Mouse (Mus musculus) forebrain, embryonic 16.5 days (tissue): ENCODE data around the gene Shisa4. TPM values are rescaled to one million over a fixed set of nuclear protein-coding genes. Genes with fewer than 3 reads are reported as not detected.

Experiments
- ATAC-seq: fragments of 200-750 bp; cut with Nextera tagmentation; 2 replicates; pipeline ENCODE4 v1.8.0; 2017; ENCODE audit warnings: mild to moderate bottlenecking, moderate library complexity
- H3K27ac ChIP-seq: fragments of 300-500 bp; sonication (generic); 2 replicates; pipeline ENCODE4 v1.5.1; 2014; ENCODE audit warnings: low read length, control low read depth
- H3K27me3 ChIP-seq: fragments of 300-500 bp; sonication (generic); replicated peaks from 2 replicates; pipeline ENCODE4 v1.6.1; 2014; ENCODE audit warnings: low read length; ENCODE audit not compliant: control insufficient read depth, insufficient read depth
- H3K36me3 ChIP-seq: fragments of 300-500 bp; sonication (generic); 2 replicates; pipeline ENCODE4 v1.6.1; 2014; ENCODE audit not compliant: control insufficient read depth, insufficient read depth
- H3K4me1 ChIP-seq: fragments of 300-500 bp; sonication (generic); replicated peaks from 2 replicates; pipeline ENCODE4 v1.6.1; 2014; ENCODE audit warnings: low read length; ENCODE audit not compliant: control insufficient read depth, insufficient read depth
- H3K4me2 ChIP-seq: fragments of 300-500 bp; sonication (generic); 2 replicates; pipeline ENCODE4 v1.6.1; 2014; ENCODE audit warnings: mild to moderate bottlenecking, low read length, control low read depth
- H3K4me3 ChIP-seq: fragments of 300-500 bp; sonication (generic); replicated peaks from 2 replicates; pipeline ENCODE4 v1.5.1; 2014; ENCODE audit warnings: mild to moderate bottlenecking, low read length, control low read depth
- H3K9ac ChIP-seq: fragments of 300-500 bp; sonication (generic); replicated peaks from 2 replicates; pipeline ENCODE4 v1.6.1; 2014; ENCODE audit warnings: low read depth, low read length, control low read depth
- H3K9me3 ChIP-seq: fragments of 300-500 bp; sonication (generic); 2 replicates; pipeline ENCODE4 v1.6.1; 2016; ENCODE audit warnings: low read length; ENCODE audit not compliant: control insufficient read depth
- WGBS: fragments of 180-500 bp; shearing (Covaris S2); extraction: QIAGEN DNeasy Blood & Tissue Kit; methylation state at CpG from one replicate; pipeline ENCODE4 v1.1.7; 2014; 5-methylcytosine and 5-hydroxymethylcytosine counted together
- polyA plus RNA-seq: library from polyadenylated mRNA; unstranded; fragments of >200 nt; fragmentation: Nextera tagmentation; extraction: Ambion mirVana; gene quantifications from 2 replicates; pipeline ENCODE4 v1.2.1, GENCODE M21; 2015

The Shisa4 gene
- polyA plus RNA-seq, 1 experiment from 2014 or later, result 102 TPM

DNA sequence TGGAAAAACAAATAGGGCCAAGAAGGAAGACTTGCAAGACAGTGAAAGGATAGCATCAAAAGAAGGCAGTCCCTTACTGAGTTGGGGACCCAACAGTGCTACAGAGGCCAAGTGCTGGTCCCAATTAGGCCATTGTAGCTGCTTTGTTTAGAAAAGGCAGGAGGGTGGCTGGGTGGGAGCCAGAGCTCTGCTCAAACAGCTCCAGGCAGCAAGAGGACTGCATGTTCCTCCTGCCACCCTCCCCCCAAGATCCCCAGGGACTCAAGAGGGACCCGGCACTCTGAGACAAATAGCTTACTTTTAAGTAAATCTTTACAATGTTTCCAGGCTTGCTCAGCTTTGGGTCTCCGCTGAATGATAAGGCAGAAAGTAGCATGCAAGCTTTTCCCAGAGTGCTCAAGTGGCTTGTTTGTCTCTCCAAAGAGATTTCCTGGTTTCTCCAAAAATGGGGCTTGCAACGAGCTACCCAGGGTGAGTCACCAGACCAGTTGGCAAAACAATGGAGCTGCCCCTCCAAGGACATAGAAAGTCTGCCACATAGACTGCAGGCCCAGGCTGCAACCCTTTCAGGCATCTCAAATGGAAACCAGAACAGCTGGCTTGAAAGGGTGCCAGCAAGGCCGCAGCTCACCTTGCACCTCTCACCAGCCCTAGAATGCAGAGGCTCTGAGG is 27.4 kb downstream of the Shisa4 start:
- H3K4me3 ChIP-seq, result no peak overlapping the region
- H3K36me3 ChIP-seq, result no peaks in the 10 kb centered on the region
- no peak for ATAC-seq
- 0 out of 2 replicates have a peak, but pooled peaks cover 2% of the 10 kb centered on the region for H3K4me1 ChIP-seq
- H3K27me3 ChIP-seq, result no peaks in the 10 kb centered on the region
- no peak overlapping the region for H3K4me2 ChIP-seq
- H3K9me3 ChIP-seq, result no peaks in the 10 kb centered on the region
- no peak overlapping the region for H3K27ac ChIP-seq
- H3K9ac ChIP-seq, result no peak overlapping the region
- WGBS, result 45% methylated on average over 4 of the region's 4 CpGs

DNA sequence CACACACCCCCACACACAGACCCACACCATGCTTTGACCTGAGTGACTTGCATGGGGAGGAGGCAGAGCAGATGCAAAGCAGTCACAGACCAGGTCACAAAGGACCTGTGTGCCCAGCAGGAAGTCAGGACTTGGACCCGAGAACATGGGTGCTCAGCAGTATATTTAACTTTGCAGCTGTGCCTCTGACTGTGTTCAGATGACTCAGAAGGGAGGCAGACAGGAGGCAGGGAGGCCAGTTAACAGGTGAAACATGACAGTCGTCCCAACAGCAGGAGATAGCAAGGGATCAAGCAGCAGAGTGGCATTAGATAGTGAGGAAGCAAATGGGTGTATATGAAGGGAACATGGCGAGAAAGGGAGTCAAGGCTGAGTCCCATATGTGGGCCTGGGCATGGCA is 28.1 kb downstream of the Shisa4 start:
- WGBS, result 65% methylated on average over 3 of the region's 3 CpGs

DNA sequence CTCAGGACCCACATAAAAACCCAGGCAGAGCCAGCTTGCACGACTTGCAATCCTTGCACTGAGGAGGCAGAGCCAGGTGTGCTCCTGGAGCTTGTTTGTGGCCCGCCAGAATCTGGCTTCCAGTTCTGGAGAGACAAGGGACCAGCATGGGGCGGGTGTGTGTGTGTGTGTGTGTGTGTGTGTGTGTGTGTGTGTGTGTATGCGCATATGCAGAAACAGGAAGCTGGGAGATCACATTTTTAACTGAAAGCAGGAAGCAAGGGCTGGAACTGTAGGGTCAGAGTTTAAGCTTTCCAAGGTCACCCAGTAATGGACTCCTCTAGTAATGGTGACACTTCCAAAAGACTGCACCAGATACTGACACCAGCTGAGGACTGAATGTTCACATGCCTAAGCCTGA is 31.0 kb downstream of the Shisa4 start:
- WGBS, result 67% methylated on average over 4 of the region's 4 CpGs
- Histone ChIP-seq H3K9ac (no peak overlapping the region), H3K4me2 (no peak overlapping the region), H3K27ac (no peak overlapping the region), H3K4me3 (no peak overlapping the region), H3K27me3 (no peaks in the 10 kb centered on the region), H3K36me3 (no peaks in the 10 kb centered on the region), H3K9me3 (no peaks in the 10 kb centered on the region), H3K4me1 (0 out of 2 replicates have a peak, but pooled peaks cover 2% of the 10 kb centered on the region)
- no peak for ATAC-seq

More for the DNA sequence above, 28.1 kb downstream of the Shisa4 start:
- H3K27me3 ChIP-seq, result no peaks in the 10 kb centered on the region
- 0 out of 2 replicates have a peak, but pooled peaks cover 2% of the 10 kb centered on the region for H3K4me1 ChIP-seq
- H3K4me2 ChIP-seq, result no peak overlapping the region
- no peak overlapping the region for H3K9ac ChIP-seq
- no peak for ATAC-seq
- H3K27ac ChIP-seq, result no peak overlapping the region
- no peaks in the 10 kb centered on the region for H3K36me3 ChIP-seq
- H3K9me3 ChIP-seq, result no peaks in the 10 kb centered on the region
- H3K4me3 ChIP-seq, result no peak overlapping the region

DNA sequence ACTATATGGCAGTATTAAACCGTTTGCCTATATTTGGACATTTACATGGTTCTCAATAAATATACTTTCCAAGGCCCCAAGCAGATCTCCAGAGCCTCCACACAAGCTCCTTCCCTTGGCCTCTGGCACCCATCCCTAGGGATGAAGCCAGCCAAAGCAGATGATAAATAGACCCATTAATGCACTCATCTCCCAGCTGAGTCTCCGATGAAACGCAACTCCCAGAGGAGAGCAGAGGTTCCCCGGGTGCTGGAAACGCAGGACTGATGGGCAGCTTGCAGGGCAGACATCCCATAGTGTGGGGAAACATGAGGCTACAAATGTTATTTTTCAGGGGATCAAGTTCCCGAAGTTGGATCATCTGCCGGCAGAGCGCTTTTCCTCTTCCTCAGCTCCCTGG is 33.1 kb downstream of the Shisa4 start:
- no peak overlapping the region for H3K4me3 ChIP-seq
- H3K27ac ChIP-seq, result no peak overlapping the region
- H3K27me3 ChIP-seq, result no peaks in the 10 kb centered on the region
- H3K4me2 ChIP-seq, result no peak overlapping the region
- H3K4me1 ChIP-seq, result no peaks in the 10 kb centered on the region
- H3K36me3 ChIP-seq, result no peaks in the 10 kb centered on the region
- no peak overlapping the region for H3K9ac ChIP-seq
- H3K9me3 ChIP-seq, result no peaks in the 10 kb centered on the region
- ATAC-seq, result no peak
- 84% methylated on average over 8 of the region's 8 CpGs for WGBS

DNA sequence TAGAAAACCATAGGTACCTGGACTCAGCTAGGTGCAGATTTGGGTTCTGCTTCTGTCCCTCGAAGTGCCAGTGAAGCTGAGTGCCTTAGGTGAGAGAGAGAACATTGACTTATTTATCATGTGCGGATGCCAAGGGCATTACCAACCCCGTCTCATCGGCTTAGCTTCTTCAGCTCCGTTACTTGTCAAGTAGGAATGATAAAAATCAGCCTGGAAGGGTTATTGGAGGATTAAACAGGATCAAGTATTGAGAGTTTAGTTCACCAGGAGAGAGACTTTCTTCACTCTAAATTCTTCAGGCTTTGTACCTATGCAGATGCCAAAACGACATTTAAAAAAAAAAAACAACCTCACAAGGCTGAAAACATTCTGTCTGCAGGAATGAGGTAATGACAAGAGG is 44.5 kb downstream of the Shisa4 start:
- Histone ChIP-seq H3K9me3 (no peaks in the 10 kb centered on the region), H3K4me2 (no peak overlapping the region), H3K27me3 (no peaks in the 10 kb centered on the region), H3K4me3 (no peak overlapping the region), H3K36me3 (no peaks in the 10 kb centered on the region), H3K9ac (no peak overlapping the region), H3K4me1 (no peaks in the 10 kb centered on the region), H3K27ac (no peak overlapping the region)
- 81% methylated on average over 6 of the region's 6 CpGs for WGBS
- no peak for ATAC-seq

DNA sequence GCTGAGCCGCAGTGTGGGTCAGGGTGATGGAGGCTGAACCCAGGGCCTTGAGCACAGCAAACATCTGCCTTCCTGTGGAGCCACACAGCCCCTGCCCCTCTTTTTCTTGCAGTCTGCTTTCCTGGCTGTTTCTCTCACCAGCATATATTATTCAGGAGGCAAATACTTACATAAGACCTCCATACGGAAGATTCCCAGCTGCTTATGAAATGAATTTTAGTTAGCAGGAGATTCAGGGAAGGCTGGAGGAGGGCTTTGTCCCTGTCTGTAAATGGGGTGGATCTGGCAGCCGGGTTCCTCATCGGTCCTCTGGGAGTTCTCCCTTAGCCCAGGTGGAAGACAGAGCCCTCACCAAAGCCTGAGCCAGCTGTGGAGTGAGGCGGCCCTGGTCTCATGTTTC is 46.7 kb downstream of the Shisa4 start:
- Histone ChIP-seq H3K27ac (no peak overlapping the region), H3K4me1 (no peaks in the 10 kb centered on the region), H3K9ac (no peak overlapping the region), H3K27me3 (peaks cover 2% of the 10 kb centered on the region; the same call in 1 of the 2 replicates), H3K4me2 (no peak overlapping the region), H3K36me3 (no peaks in the 10 kb centered on the region), H3K9me3 (no peaks in the 10 kb centered on the region), H3K4me3 (no peak overlapping the region)
- no peak for ATAC-seq
- WGBS, result 67% methylated on average over 5 of the region's 5 CpGs

DNA sequence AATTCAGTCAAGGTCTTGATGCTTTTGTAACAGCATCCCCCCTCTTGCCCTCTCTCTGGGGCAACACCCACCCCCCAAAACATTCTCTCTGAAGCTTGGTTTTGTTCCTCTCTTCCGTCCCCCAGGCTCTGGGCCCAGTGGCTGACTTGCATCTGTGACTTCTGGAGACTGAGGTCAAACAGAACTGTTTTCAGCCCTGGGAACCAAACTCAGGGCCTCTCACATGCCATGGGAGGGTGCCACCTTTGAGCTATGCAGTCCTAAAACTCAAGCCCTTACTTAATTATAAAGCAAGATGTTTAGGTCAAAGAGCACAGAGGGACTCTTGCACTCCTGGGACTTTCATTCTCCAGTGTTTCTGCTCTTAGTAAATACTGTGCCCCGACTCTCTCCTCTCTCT is 49.1 kb downstream of the Shisa4 start:
- no peaks in the 10 kb centered on the region for H3K9me3 ChIP-seq
- H3K27ac ChIP-seq, result no peak overlapping the region
- no peak overlapping the region for H3K9ac ChIP-seq
- WGBS, result 82% methylated on average over 2 of the region's 2 CpGs
- H3K4me1 ChIP-seq, result no peaks in the 10 kb centered on the region
- ATAC-seq, result no peak
- H3K4me3 ChIP-seq, result no peak overlapping the region
- peaks cover 2% of the 10 kb centered on the region; the same call in 1 of the 2 replicates for H3K27me3 ChIP-seq
- no peaks in the 10 kb centered on the region for H3K36me3 ChIP-seq
- H3K4me2 ChIP-seq, result no peak overlapping the region

DNA sequence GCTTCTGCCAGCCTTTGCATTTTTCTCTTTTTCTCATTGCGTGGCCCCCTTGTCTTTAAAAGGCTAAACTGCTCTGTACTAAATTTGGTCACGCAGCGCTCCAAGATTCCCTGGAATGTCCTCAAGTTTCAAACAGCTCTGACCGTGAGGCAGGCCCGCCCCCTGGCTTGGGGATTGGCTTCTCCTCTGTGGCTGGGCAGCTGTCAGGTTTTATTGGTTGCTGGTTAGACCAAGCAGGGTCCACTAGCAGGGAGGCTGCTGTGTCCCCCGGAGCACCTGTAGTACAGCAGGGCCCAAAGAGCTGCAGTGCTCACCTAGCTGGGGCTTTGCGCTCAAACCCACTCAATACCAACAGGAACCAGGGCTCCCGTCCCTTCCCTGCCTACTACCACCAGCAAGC is 50.5 kb downstream of the Shisa4 start, which contains the start of gene Lmod1:
Gene Lmod1 (plus strand): TSS at position 237 of the 400 bp plus-strand sequence.
- Histone ChIP-seq H3K4me1 (no peaks in the 10 kb centered on the region), H3K27me3 (peaks cover 7% of the 10 kb centered on the region; the same call in 1 of the 2 replicates), H3K27ac (no peak within 1 kb of the TSS), H3K36me3 (no peaks in the 10 kb centered on the region), H3K9me3 (no peaks in the 10 kb centered on the region), H3K9ac (no peak within 1 kb of the TSS), H3K4me3 (no peak within 1 kb of the TSS), H3K4me2 (no peak within 1 kb of the TSS)
- WGBS, result 13% methylated on average over 8 of the region's 8 CpGs
- no peak for ATAC-seq

DNA sequence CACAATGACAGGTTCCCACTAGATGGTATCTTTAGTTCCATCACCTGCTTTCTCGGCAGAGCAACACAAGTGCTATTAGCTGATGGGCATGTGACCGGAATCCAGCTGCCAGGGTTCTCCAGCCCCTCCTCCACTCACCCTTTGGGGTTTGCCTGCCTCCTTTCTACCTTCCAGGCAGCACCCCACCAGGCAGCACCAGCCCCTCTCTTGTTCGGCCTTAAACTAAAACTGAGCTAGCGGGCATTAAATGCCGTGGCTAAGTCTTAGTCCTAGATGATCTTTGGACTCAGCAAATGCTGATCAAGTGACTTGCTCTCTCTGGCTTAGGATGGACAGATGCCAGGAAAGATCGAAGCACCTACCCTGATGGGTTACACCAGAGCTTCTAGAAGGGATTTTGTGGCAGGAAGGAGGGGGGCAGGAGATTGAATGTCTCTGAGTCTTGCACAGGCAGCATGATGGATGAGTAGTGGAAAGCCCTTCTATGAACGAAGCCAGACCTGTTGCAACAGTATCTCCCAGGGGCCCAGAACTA is 51.6 kb downstream of the Shisa4 start:
- WGBS, result 83% methylated on average over 7 of the region's 7 CpGs
- ATAC-seq, result no peak

More for the DNA sequence above, 51.6 kb downstream of the Shisa4 start:
- peaks cover 7% of the 10 kb centered on the region; the same call in 1 of the 2 replicates for H3K27me3 ChIP-seq
- no peak overlapping the region for H3K9ac ChIP-seq
- H3K36me3 ChIP-seq, result no peaks in the 10 kb centered on the region
- no peak overlapping the region for H3K27ac ChIP-seq
- no peaks in the 10 kb centered on the region for H3K4me1 ChIP-seq
- no peak overlapping the region for H3K4me3 ChIP-seq
- no peak overlapping the region for H3K4me2 ChIP-seq
- H3K9me3 ChIP-seq, result no peaks in the 10 kb centered on the region
